Mouse (Mus musculus) retina, embryonic 14.5 days (tissue): Measurements from ENCODE around the gene Prg3.

Experiments used
- DNase-seq: peaks from one replicate; pipeline ENCODE4 v3.0.0-alpha.2; 2015; ENCODE audit warnings: low spot score

The Prg3 gene

DNA sequence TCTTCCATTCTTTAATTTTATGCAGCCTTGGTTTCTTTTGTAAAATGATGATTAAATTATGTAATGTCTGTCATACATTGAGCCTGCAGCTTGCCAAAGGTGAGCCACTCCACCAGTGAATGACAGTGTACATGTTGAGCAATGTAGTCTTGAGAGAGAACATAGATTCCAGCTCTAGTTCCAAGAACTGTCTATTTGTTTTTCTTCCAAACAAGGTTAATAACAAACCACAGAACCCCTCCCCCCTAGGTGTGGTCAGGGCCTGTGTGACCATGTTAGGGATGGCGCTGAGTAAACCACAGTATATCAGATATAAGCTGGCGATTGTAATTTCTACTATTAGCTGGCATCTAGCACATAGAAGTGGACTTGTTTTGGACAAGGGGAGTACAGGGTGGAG, 8.4 kb downstream of the Prg3 start:
- DNase-seq: no peak

DNA sequence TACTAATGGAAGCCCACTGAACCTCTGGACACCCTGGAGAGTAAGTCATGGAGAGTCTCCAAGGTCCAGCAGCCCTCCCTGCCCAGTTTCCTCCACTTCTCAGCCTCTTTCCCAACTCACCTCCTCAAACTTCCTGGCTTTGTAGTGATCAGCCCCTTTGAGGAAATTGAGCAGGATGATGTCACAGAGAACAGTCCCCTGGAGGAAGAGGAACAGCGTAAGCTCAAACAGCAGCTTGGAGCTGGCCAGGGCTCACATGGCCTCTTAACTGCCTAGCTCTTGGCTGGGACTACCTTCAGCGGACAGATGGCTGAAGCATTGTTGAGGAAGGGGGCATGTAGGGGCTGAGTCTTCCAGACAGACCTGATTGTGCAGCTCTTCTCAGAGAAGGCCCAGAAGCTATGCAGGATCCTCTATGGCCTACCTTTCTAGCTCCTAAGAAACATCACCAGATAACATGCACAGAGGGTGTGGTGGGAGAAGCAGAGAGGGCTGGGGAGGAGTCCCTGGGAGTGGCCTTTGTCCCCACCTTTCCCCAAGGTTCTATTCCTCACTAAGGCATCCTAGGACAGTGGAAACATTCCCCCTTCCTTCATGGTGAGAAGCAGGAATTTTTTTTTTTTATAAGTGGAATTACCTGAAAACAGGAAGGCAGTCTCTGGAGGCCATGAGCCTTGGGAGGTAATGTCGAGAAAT, 11.6 kb downstream of the Prg3 start:
- DNase-seq: no peak

DNA sequence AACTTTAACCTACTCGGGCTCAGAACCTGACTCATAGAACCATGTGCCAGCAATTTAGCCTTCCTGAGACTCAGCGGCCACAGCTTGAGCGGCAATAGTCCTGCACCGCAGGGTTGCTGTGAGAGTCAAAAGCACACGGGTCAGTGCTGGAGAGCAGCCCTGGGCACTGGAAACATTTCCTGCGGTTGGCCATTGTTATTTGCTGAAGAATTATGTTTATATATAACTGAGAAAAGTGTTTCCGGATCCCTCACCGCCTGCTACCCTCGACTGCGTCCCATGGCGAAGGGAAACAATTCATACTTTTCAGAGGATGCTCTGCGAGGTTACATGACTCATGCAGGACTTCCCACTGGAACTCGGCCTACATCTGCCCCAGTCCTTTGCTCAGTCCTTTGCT, 13.5 kb downstream of the Prg3 start:
- DNase-seq: no peak

DNA sequence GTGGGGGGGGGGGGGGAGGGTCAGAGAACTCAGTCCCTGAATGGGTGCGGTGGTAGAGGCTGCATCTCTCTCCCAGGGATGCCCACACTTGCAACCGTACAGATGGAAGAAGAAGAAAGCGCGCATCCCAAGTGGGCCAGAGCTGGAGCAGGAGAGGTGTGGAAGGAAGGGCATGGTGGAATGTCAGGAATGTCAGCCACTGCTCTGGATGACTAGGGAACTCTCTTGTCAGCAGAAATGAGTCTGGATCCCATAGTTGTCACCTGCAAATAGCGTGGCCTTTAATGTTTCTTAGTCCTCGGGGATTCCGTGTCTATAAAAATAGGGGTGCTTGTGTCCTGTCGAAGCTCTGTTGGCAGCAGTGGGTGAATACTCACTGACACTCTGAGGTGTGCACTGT, 14.6 kb downstream of the Prg3 start:
- DNase-seq: no peak

DNA sequence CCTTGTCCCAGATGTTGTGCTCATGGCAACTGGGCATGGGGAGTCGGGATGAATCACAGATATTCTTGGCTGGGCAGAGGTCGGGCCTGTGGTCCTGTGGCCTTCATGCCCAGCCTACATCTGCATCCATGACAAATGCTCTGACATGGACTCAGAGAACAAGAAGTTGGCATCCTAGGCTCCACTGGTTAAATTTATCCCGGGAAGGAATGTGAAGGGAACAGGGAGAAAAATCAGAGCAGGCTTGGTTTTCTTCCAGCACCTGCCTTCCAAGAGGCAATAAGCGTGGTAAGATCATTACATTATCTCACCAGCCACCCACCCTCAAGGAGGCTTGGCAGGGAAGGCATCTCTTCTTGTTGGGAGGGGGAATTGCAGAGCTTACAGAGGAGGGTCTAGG, 16.3 kb downstream of the Prg3 start:
- DNase-seq: no peak

DNA sequence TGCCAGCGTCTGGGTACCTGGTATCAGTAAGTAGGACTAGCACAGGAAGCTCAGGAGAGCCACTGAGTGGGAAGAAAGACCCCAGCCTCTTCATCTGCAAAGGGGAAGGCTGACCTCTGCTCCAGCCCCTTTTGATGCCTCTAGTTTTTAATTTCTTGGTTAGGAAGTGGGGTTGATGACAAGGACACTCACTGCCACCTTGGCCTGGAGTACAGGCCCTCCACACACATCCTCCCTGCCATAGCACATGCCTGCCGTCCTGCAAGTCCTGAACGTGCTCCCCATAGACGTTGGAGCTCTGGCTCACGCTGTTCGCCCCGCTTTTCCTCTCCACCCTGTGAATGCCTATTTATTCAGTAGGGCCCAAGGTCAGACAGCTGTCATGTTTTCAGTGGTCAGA, 18.6 kb downstream of the Prg3 start:
- no peak for DNase-seq

DNA sequence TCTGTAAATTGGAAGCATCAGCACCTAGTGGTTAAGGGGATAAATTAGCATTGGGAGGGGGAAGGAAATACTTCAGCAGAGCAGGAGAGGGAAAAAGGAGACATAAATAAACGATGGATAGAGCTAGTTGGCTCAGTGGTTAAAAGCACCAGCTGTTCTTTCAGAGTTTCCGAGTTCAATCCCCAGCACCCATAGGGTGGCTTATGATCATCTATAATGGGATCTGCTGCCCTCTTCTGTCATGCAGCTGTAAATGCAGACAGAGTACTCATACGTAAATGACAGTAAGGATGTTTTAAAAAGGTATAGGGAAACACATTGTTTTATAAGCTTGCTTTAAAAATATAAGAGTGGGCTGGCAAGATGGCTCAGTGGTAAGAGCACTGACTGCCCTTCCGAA, 19.7 kb downstream of the Prg3 start:
- DNase-seq: peak; percentile 54

DNA sequence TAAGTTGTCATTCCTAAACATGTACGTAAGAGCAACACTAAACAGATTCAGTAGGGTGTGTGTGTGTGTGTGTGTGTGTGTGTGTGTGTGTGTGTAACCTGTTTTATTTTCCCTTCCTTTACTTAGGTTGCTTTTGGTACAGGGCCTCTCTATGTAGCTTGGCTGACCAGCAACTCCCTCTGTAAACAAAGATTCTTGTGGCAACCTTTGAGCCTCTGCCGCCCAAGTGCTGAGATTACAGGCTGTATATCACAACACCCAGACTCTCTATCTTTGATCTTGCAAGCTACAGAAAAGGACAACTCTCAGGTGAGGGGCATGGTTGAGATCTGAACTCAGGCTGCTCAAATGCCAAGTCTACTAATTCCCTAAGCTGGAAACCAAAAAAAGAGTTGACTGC, 21.2 kb downstream of the Prg3 start:
- no peak for DNase-seq

DNA sequence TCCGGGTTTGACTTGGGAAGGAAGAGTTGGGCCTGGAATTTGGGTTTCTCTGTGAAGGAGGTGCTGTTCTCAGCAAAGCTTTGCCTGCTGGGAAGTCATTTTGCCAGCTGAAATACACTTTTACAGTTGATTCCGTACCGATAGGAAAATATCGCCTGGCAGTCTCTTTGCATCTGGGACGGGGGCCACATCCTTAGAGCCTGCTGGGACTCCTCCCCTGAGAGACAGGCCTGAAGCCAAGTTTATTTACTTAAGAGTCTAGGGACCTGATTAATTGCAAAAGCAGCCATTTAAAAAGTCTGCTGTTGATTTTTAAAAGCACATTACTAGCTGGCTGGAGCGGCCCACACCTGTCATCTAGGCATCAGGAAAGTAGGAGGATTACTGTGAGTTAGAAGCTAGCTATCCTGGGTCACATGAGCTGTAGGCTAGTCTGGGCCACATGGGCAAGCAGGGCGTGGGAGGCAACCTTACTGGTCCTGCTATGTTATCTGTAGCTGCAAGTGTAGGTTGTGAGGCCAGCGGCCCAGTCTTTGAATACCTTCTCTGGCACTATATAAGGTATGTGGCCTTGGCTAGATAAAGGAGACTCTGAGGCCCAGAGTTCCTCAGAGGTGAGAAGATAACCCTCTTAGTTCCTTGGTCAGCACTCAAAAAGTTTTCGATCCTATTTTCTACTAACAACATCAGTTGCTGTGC, 24.0 kb downstream of the Prg3 start:
- DNase-seq: no peak

DNA sequence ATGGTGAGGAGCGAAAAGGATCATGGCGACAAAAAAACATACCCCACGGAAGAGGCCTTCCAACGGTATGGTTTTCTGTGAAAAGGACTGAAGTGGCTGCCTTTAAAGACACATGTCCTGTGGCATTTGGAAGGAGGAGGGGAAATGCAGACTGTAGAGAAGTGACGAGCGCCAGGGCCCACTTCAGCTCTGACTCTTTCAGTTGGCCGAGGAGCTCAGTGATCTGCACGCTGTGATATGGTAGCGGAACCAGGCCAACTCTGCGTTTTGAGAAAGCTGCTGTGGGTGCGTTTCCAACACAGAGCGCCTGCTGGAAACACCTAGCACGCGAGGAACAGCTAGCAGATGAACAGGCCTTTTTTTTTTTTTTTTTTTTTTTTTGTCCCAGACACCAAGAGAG, 24.7 kb downstream of the Prg3 start:
- no peak for DNase-seq

DNA sequence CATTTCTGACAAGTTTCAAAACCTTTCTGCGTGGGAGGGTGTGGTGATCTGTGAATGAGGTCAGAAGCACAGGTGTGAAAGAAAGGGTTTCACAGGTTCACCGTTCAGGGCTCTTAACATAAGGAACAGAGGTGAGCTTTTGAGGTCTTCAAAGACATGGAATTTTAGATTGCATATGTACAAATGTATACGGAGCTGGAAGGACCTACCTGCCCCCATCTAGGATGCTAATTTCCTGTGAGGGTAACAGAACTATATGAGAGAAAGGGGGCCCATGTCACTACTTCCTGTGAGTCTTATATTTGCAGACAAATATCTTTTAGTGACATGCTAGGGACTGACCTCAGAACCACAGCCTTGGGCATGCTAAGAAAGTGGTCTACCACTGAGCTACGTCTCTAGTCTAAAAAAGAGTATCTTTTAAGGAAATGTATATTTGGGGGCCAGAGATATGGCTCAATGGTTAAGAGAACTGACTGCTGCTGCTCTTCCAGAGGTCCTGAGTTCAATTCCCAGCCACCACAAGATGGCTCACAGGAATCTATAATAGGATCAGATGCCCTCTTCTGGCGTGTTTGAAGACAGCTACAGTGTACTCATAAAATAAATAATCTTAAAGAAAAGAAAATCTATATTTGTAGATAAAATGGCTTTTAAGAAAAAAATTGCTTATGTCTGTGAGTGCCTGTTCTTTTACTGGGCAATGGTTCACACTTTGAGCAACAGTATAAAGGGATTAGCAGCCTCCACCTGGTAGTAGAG, 26.0 kb downstream of the Prg3 start:
- DNase-seq: no peak

DNA sequence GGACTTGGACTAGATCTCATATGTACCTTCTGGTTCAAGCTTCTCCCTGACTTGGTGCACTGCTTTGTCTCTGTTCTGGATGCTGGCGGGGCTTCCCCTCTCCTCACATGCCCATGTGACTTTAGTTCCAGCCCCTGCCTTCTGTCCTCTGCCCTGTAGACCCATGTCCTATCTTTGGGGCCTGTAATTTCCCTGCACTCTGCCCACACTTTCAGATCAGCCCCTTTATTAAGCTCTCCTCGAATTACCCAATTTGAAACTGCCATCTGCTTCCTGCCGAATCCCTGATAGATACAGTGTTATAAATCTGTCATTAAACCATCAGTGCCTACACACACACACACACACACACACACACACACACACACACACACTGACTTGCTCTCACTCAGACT, 26.6 kb downstream of the Prg3 start:
- no peak for DNase-seq

DNA sequence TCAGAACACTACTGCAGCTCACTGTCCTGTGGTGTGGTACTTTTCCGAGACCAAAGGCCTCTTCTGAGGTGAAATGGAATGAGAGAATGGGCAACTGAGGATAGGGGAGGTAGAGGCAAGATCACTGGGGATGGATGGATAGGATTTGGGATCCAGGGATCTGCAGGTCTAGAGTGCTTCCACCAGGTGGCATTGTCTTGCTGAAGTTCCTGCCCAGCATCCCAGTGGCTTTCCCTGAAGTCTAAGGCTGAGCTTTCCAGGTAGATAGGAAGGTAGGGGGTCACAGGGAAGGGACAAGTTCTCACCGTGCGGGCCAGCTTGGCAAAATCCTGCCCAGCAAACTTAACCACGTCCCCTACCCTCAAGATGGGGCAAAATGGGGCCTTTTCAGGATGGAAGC, 34.0 kb downstream of the Prg3 start:
- DNase-seq: peak; percentile 70

DNA sequence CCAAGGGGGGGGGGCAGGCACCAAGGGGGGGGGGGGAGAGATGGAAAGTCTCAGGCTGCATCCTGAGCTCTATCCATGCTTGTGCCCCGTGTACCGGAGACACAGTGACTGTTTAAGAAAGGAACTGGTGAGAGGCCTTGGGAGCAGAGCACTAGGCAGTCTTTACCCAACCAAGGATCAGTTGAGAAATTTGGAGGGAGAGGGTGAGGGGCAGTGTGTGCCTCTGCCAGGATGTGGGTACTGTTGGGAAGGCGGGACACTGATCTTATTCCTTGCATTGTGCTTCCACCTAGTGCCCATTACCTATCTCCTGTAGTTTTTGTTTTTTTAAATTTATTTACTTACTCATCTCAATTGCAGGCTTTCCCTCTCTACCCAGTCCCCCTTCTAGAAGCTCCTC, 38.2 kb downstream of the Prg3 start:
- DNase-seq: no peak

DNA sequence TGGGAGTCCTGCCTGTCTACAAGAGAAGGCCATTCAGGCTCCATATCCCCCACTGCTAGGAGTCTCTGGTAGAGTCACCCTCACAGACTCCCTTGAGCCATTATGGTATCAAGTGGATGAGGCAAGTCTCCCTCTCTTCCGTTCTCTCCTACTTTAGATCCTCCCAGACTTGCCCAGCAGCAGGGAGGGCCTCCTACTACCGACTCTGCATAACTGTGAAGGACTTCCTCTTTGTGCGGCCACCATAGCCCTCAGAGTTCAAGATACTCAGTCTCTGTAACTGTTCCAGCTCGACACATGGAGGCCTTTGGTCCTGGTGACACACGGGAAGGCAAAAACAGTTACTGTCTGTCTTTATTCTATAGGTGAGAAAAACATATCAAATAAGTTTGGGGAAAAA, 39.3 kb downstream of the Prg3 start:
- no peak for DNase-seq

DNA sequence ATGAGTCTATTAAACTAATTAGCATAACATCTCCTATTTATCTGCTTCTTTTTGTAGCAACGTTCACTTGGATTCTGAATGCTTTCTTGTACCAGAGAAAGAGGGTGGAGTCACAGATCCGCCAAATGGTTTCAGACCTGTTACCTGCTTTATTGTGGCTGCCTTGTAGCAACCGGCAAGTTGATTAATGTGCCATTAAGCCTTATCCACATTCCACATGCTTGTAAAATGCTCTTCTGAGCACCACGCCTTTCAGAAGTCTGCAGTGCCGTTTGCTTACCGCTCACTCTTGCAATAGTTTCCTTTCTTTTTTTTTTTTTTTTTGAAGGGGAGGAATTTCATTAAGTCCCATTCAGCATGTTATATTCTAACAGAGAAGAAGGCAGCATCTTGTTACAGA, 41.9 kb downstream of the Prg3 start:
- DNase-seq: no peak

DNA sequence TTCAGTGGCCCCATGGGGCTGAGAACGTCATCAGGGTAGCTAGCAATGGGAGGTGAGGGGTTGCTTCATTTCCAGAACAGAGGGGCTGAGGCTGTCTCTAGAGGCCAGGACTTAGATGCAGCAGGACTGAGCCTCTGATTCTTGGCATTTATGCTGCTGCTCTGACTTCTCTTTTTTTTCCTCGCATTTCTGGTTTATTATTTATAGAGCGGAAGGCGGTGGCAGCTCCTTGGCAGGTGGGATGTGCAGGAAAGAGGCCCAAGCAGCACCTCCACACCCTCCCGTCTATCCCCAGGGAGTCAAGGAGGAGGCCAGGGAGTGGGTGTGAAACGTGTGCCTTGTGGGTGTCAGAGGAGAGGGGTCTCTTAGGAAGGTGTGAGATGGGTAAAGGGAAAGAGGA, 43.0 kb downstream of the Prg3 start:
- DNase-seq: no peak

DNA sequence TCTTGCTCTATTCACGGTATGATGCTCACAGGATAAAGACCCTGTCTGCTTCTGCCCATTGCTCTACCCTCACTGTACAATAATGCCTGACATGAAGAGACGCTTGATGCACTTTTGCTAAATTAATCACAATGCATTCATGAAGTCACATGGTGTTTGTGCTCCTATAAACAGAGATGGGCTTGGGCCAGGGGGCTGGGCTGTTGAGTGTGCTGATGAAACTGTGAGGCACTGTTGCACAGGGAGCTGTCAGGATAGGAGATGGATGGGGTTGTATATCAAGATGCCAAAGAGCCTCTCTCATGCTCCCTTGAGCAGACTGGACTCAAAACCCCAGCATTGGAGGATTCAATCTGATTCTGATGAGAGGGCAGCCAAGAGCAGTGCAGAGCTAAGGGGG, 45.1 kb downstream of the Prg3 start:
- DNase-seq: no peak

DNA sequence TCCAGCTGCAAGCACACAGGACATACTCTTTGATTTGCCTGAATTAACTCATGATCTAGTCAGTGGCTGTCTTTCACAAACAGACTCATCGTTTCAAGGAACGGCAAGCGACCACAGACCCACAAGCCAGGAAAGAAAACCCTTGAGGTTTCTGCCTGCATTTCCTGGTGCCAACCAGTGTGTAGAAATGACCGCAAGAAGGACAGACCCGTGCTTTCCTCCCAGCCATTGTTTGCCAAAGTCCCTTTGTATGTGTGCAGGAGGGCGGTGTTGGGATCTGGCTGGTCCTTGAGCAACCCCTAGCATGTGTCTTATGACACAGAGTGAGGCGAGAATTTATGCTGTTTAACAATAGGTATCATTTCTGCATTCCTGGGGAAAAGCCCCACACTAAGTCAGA, 46.2 kb downstream of the Prg3 start:
- DNase-seq: no peak

DNA sequence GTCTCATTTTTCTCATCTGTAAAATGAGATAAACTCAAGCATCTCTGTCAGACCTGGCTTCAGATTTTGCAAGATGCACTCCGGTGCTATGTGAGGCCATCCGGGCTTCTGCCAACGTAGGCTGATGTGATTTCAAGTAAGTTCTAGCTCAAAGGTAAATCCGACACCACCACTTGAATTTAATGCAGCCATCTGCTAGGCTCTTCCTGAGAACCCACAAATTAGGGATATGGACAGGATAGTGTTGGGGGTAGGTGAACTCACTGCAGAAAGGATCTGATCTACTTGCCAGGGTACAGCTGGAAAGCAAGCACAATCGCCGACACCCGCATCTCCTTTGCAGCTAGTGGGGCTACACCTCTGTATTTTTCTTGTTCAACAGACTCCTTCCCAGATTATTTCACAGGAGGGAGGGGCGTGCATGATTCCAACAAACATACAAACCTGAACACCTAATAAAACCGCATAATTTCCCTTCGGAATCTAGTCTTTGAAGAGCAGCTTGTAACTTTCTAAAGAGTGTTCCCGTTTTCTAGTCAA, 48.6 kb downstream of the Prg3 start:
- no peak for DNase-seq

DNA sequence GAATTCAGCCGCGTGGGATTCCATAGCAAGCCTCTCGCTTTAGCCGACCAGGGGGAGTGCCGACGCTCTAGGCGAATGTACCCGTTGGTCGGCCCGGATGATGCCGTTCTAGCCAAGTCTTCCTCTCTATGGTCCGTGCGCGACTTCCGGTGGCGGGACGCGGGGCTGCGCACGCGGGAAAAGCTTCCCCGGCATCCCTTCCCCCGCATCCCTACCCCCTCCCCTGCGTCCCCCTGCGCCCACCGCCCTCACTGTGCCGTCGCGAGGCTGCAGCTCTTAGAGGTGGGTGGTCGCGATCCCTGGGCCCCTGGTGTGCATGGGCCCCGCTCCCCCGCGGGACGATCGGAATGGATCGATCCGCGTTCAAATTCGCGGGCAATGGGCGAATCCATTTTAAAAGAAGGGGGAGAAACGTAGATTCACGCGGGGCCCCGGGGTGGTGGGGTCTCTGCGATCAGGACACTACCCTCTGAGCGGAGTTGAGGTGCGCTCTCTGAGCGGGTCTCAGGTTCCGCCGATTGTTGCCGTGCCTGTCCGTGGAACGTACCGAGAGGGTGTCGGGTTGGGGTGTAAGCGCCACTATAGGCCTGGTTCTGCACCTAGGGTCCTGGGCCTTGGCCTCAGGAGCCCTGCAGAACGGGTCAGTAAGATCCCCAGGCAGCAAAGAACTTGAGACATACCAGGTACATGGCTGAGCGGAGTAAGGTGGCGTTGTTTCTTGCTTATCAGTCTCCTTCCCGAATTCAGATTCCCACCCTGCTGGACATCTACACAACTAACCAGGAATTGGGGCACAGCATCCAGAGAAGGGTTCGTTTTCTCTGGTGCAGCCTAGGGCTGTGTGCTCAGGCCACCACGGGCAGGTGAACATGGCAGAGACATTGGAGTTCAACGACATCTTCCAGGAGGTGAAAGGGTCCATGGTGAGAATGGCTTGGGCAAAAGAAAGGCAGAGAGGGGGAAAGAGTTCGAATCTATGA, 49.3 kb downstream of the Prg3 start, which contains the start of the genes Ssrp1 and P2rx3:
Gene Ssrp1, plus strand, starts transcription at position 188 of the 980 bp plus-strand sequence.
Gene P2rx3, minus strand, starts transcription at position 416 of the 980 bp plus-strand sequence.
- DNase-seq: peak; percentile 97

DNA sequence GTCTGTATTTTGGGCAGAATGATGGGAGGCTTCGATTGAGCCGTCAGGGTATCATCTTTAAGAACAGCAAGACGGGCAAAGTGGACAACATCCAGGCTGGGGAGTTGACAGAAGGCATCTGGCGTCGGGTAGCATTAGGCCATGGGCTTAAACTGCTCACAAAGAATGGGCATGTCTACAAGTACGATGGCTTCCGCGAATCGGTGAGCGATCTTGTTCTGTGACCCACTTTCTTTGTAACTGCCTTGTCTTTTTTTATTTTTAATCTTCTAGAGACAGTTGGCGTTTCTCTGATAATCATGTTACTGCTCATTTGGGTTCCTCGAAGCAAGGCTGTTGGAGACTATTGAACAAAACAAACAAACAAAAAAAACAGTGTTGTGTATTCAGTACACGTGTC, 50.3 kb downstream of the Prg3 start:
- peak; percentile 34 for DNase-seq
